Mouse (Mus musculus) CH12.LX (cell line): ENCODE measurements around the gene Syne4. TPM values are rescaled to one million over a fixed set of nuclear protein-coding genes. Genes with fewer than 3 reads are reported as not detected.

Experiments
- DNase-seq: peaks from one replicate; pipeline ENCODE4 v3.0.0-alpha.2; 2013; ENCODE audit errors: extremely low read depth
- H3K27ac ChIP-seq: 2 replicates; pipeline ENCODE4 v1.5.1; 2012; ENCODE audit warnings: low read depth, mild to moderate bottlenecking, control low read depth, moderate library complexity; ENCODE audit not compliant: insufficient read depth
- H3K27me3 ChIP-seq: replicated peaks from 2 replicates; pipeline ENCODE3; 2012; ENCODE audit warnings: inconsistent platforms
- H3K36me3 ChIP-seq, 2 experiments: replicated peaks in 1 of 2; 2 replicates each; pipeline versions ENCODE3 to v1.6.1; 2012; ENCODE audit warnings: inconsistent platforms in 1 of 2, low read length in 1 of 2, mild to moderate bottlenecking in 1 of 2, mixed read lengths in 1 of 2, moderate library complexity in 1 of 2; ENCODE audit not compliant: control insufficient read depth in 1 of 2, insufficient read depth in 1 of 2
- H3K4me1 ChIP-seq, 2 experiments: 2 replicates each; pipeline ENCODE4 v1.6.1; 2012; ENCODE audit warnings: inconsistent platforms in 1 of 2, moderate library complexity in 1 of 2; ENCODE audit not compliant: insufficient read depth in 2 of 2, control insufficient read depth in 1 of 2
- H3K4me2 ChIP-seq: 2 replicates; pipeline ENCODE4 v1.6.1; 2012; ENCODE audit warnings: low read depth, mild to moderate bottlenecking, control low read depth; ENCODE audit not compliant: poor library complexity, insufficient read depth, severe bottlenecking
- H3K4me3 ChIP-seq, 3 experiments: fragments of 150-350 bp in 1 of 3; sonication (generic) in 1 of 3; replicated peaks in 1 of 3; 2 replicates each; pipeline versions ENCODE3 to v1.5.1; 2011 to 2012; ENCODE audit warnings: low read depth in 2 of 3, low read length in 2 of 3, mild to moderate bottlenecking in 2 of 3, moderate library complexity in 2 of 3, control low read depth in 1 of 3, improper control_type of control experiment in 1 of 3, inconsistent platforms in 1 of 3, mixed read lengths in 1 of 3; ENCODE audit not compliant: poor library complexity in 1 of 3
- H3K79me2 ChIP-seq: replicated peaks from 2 replicates; pipeline ENCODE4 v1.6.1; 2012; ENCODE audit warnings: mild to moderate bottlenecking, moderate library complexity; ENCODE audit not compliant: control insufficient read depth, poor library complexity, insufficient read depth, severe bottlenecking; ENCODE audit errors: extremely low read depth
- H3K9ac ChIP-seq: 2 replicates; pipeline ENCODE4 v1.6.1; 2012; ENCODE audit warnings: low read depth, mild to moderate bottlenecking, control low read depth, moderate library complexity; ENCODE audit not compliant: insufficient read depth
- H3K9me3 ChIP-seq: replicated peaks from 2 replicates; pipeline ENCODE3; 2012; ENCODE audit warnings: low read length, inconsistent platforms, mixed read lengths
- CHD1 ChIP-seq: IDR thresholded peaks from 2 replicates; pipeline ENCODE4 v1.6.1; 2012; ENCODE audit warnings: low read depth, low read length, improper control_type of control experiment, inconsistent platforms
- ELF1 ChIP-seq: IDR thresholded peaks from 2 replicates; pipeline ENCODE4 v1.6.1; 2014; ENCODE audit warnings: low read depth, mild to moderate bottlenecking, inconsistent platforms, low read length, improper control_type of control experiment
- GABPA ChIP-seq: IDR thresholded peaks from 2 replicates; pipeline ENCODE4 v1.6.1; 2012; ENCODE audit warnings: low read depth, low read length, improper control_type of control experiment, inconsistent platforms; ENCODE audit not compliant: insufficient replicate concordance
- HCFC1 ChIP-seq: IDR thresholded peaks from 2 replicates; pipeline ENCODE4 v1.6.1; 2012; ENCODE audit warnings: low read depth, mild to moderate bottlenecking, inconsistent platforms, low read length, improper control_type of control experiment
- IRF4 ChIP-seq: IDR thresholded peaks from 2 replicates; pipeline ENCODE4 v1.6.1; 2014; ENCODE audit warnings: low read depth, mild to moderate bottlenecking, inconsistent platforms, low read length, improper control_type of control experiment
- JUND ChIP-seq: conservative IDR thresholded peaks from 2 replicates; pipeline ENCODE4 v1.6.1; 2011; ENCODE audit warnings: low read depth, low read length, improper control_type of control experiment
- MAFK ChIP-seq: IDR thresholded peaks from 2 replicates; pipeline ENCODE4 v1.6.1; 2011; ENCODE audit warnings: low read length, improper control_type of control experiment; ENCODE audit not compliant: insufficient replicate concordance
- MAX ChIP-seq: IDR thresholded peaks from 2 replicates; pipeline ENCODE4 v1.6.1; 2011; ENCODE audit warnings: low read length, improper control_type of control experiment
- MXI1 ChIP-seq: IDR thresholded peaks from 2 replicates; pipeline ENCODE4 v1.6.1; 2011; ENCODE audit warnings: mild to moderate bottlenecking, low read depth, low read length, improper control_type of control experiment
- NELFE ChIP-seq: IDR thresholded peaks from 2 replicates; pipeline ENCODE4 v1.6.1; 2011; ENCODE audit warnings: low read depth, low read length, improper control_type of control experiment
- NRF1 ChIP-seq: IDR thresholded peaks from 2 replicates; pipeline ENCODE4 v1.6.1; 2014; ENCODE audit warnings: low read depth, mild to moderate bottlenecking, inconsistent platforms, low read length, improper control_type of control experiment, moderate library complexity
- PAX5 ChIP-seq: IDR thresholded peaks from 2 replicates; pipeline ENCODE4 v1.6.1; 2012; ENCODE audit warnings: low read length, inconsistent platforms, mixed read lengths
- POLR2AphosphoS2 ChIP-seq: IDR thresholded peaks from 2 replicates; pipeline ENCODE4 v1.6.1; 2011; ENCODE audit warnings: low read depth, low read length, improper control_type of control experiment
- SMC3 ChIP-seq: IDR thresholded peaks from 2 replicates; pipeline ENCODE4 v1.6.1; 2011; ENCODE audit warnings: low read depth, low read length, improper control_type of control experiment
- TBP ChIP-seq: conservative IDR thresholded peaks from 2 replicates; pipeline ENCODE4 v1.6.1; 2011; ENCODE audit warnings: low read depth, low read length, improper control_type of control experiment
- TCF12 ChIP-seq: IDR thresholded peaks from 2 replicates; pipeline ENCODE4 v1.6.1; 2014; ENCODE audit warnings: low read depth, mild to moderate bottlenecking, inconsistent platforms, low read length, improper control_type of control experiment
- USF1 ChIP-seq: IDR thresholded peaks from 2 replicates; pipeline ENCODE4 v1.6.1; 2014; ENCODE audit warnings: low read depth, mild to moderate bottlenecking, inconsistent platforms, low read length, improper control_type of control experiment
- USF2 ChIP-seq: conservative IDR thresholded peaks from 2 replicates; pipeline ENCODE4 v1.6.1; 2011; ENCODE audit warnings: low read depth, low read length, improper control_type of control experiment
- ZC3H11A ChIP-seq: IDR thresholded peaks from 2 replicates; pipeline ENCODE4 v1.6.1; 2012; ENCODE audit warnings: low read depth, mild to moderate bottlenecking, inconsistent platforms, low read length, improper control_type of control experiment
- ZMIZ1 ChIP-seq: IDR thresholded peaks from 2 replicates; pipeline ENCODE4 v1.6.1; 2012; ENCODE audit warnings: low read depth, mild to moderate bottlenecking, inconsistent platforms, low read length, improper control_type of control experiment
- dilution Hi-C: fragments of 300-500 bp; cut with MboI; formaldehyde crosslinking; loops from 2 replicates; pipeline ENCODE4 v1.14.3; 2020; ENCODE audit warnings: low sequenced_read_pairs; ENCODE audit not compliant: extremely low pct_unique_long_range_greater_than_20kb, extremely low pct_ligation_motif_present
- in situ Hi-C: fragments of 300-500 bp; cut with MboI; formaldehyde crosslinking; loops from 3 replicates; pipeline ENCODE4 v1.14.3; 2019; ENCODE audit warnings: low sequenced_read_pairs, low pct_ligation_motif_present, low pct_unique_long_range_greater_than_20kb, mixed read lengths
- polyA plus RNA-seq: library from polyadenylated mRNA; unstranded; fragments of >175 nt; gene quantifications from 2 replicates; pipeline ENCODE4 v1.2.1, GENCODE M21; 2012; ENCODE audit warnings: low read depth; ENCODE audit not compliant: insufficient read length
- total RNA-seq, 2 experiments: library from RNA; depleted of rRNA; stranded (reverse); fragments of 300-350 nt in 1 of 2; fragments of >200 nt in 1 of 2; gene quantifications; 2 replicates each; pipeline ENCODE4 v1.2.3; 2012 to 2014

The Syne4 gene
- total and polyA plus RNA-seq, 3 experiments = 0.70 to 3.1 (median 1.9) TPM

DNA sequence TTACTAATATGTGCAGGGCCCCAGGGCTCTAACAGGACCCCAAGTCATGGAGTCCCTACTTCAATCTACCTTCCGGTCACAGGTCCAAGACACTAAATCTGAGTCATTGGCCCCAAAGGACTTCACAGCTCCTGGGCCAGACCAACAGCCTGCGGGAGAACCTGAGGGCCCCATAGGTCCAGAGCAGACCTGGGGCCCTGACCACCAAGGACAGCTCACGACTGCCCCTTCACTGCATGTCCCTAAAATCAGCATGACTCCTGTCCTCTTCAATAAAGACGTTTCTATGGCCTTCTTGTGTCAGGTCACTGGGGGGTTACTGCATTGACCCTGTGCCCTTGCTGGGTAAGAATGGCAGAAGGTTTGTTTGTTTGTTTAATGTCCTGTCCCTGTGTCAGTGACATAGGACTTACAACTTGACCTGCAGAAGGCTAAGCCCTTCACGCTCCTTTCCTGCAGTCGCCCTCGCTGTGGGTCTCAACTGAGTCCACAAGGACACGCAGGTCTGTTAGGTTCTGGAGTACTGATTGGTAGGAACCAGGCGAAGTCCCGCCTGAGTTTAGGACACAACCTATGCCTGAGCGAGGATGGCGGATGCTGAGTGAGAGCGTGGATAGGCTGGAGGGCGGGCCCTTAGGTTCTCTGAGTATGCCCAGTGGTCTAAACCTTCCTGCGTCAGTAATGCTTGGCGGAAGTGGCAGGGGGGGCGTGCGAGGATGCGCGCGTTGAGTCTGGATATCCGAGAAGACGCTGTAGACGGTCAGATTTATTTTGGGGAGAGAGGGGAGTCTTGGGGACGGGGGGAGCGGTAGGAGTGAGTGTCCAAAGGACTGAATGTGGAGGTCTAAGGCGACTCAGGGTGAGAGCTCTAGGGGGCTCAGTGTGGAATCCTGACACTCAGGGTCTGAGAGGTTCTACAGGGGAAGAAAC lies 6.3 kb upstream of the Syne4 start, which contains the start of gene Alkbh6 (continued):
- TF ChIP-seq NRF1 (peak; percentile 78), ELF1 (peak; percentile 92), HCFC1 (peak; percentile 78), USF1 (no peak), TCF12 (no peak; the same call in 1 of the 2 replicates), PAX5 (no peak), GABPA (no peak), MAFK (no peak), USF2 (no peak), MXI1 (peak; percentile 75)

- Histone ChIP-seq H3K27ac (no peak overlapping the region), H3K9ac (peak overlapping the region; percentile 66), H3K79me2 (peaks cover 6% of the 10 kb centered on the region), H3K4me2 (peak overlapping the region; percentile 76), H3K36me3 (peaks cover 15 to 46% of the 10 kb centered on the region in 2 experiments), H3K4me3 (peak overlapping the region; percentile 75 to 96 (median 85)), H3K9me3 (no peaks in the 10 kb centered on the region), H3K27me3 (peaks cover 5% of the 10 kb centered on the region), H3K4me1 (peaks cover 11 to 29% of the 10 kb centered on the region in 2 experiments)
- in situ Hi-C loops (no loop called here), dilution Hi-C loops (no loop called here)
- no peak for DNase-seq
- TF ChIP-seq JUND (no peak), ZMIZ1 (no peak), TCF12 (no peak), IRF4 (no peak), TBP (no peak), NELFE (no peak), NRF1 (no peak), ZC3H11A (no peak), SMC3 (no peak), MAX (no peak), POLR2AphosphoS2 (no peak), CHD1 (no peak), GABPA (no peak), MXI1 (no peak), HCFC1 (no peak)
Measured at GRCm38 (mm10) chr7:30309395-30310129, 5.0 kb upstream of the Syne4 start.
